Mouse (Mus musculus) urinary bladder, postnatal 25 days (tissue): Measurements from ENCODE around the gene Camta1.

Experiments used
- DNase-seq: peaks from one replicate; pipeline ENCODE4 v3.0.0; 2022; ENCODE audit warnings: low spot score

Camta1 gene

GRCm38 (mm10) chr4:151738280-151738679, 123.4 kb downstream of the Camta1 start:
- no peak for DNase-seq

GRCm38 (mm10) chr4:151732668-151733067, 129.0 kb downstream of the Camta1 start:
- no peak for DNase-seq

GRCm38 (mm10) chr4:151730037-151730759, 131.5 kb downstream of the Camta1 start:
- no peak for DNase-seq

- DNase-seq: no peak
These were observed 132.6 kb downstream of the Camta1 start for GRCm38 (mm10) chr4:151729116-151729515.

- DNase-seq: no peak
These were observed 133.1 kb downstream of the Camta1 start for GRCm38 (mm10) chr4:151728391-151729065.

GRCm38 (mm10) chr4:151726396-151726795, 135.3 kb downstream of the Camta1 start:
- DNase-seq: no peak

- DNase-seq: no peak
These were observed 136.8 kb downstream of the Camta1 start for GRCm38 (mm10) chr4:151724897-151725296.

GRCm38 (mm10) chr4:151720722-151721467, 140.8 kb downstream of the Camta1 start:
- DNase-seq: no peak

- no peak for DNase-seq
These were observed 142.7 kb downstream of the Camta1 start for GRCm38 (mm10) chr4:151718866-151719475.

GRCm38 (mm10) chr4:151717864-151718263, 143.8 kb downstream of the Camta1 start:
- no peak for DNase-seq

GRCm38 (mm10) chr4:151713714-151714113, 148.0 kb downstream of the Camta1 start:
- no peak for DNase-seq

GRCm38 (mm10) chr4:151711406-151711805, 150.3 kb downstream of the Camta1 start:
- no peak for DNase-seq

- DNase-seq: no peak
These were observed 151.2 kb downstream of the Camta1 start for GRCm38 (mm10) chr4:151710522-151710921.

GRCm38 (mm10) chr4:151709269-151709668, 152.4 kb downstream of the Camta1 start:
- DNase-seq: no peak

- no peak for DNase-seq
These were observed 158.5 kb downstream of the Camta1 start for GRCm38 (mm10) chr4:151703069-151703735.

GRCm38 (mm10) chr4:151702463-151702862, 159.2 kb downstream of the Camta1 start:
- no peak for DNase-seq

- no peak for DNase-seq
These were observed 165.7 kb downstream of the Camta1 start for GRCm38 (mm10) chr4:151695984-151696383.

GRCm38 (mm10) chr4:151694531-151694930, 167.1 kb downstream of the Camta1 start:
- no peak for DNase-seq

- no peak for DNase-seq
These were observed 167.6 kb downstream of the Camta1 start for GRCm38 (mm10) chr4:151694047-151694446.

- DNase-seq: no peak
These were observed 171.6 kb downstream of the Camta1 start for GRCm38 (mm10) chr4:151690041-151690440.

- DNase-seq: no peak
These were observed 173.5 kb downstream of the Camta1 start for GRCm38 (mm10) chr4:151688206-151688605.

- DNase-seq: no peak
These were observed 177.1 kb downstream of the Camta1 start for GRCm38 (mm10) chr4:151684596-151684995.
